Mouse (Mus musculus): ENCODE results near the gene Lifr.

DNA sequence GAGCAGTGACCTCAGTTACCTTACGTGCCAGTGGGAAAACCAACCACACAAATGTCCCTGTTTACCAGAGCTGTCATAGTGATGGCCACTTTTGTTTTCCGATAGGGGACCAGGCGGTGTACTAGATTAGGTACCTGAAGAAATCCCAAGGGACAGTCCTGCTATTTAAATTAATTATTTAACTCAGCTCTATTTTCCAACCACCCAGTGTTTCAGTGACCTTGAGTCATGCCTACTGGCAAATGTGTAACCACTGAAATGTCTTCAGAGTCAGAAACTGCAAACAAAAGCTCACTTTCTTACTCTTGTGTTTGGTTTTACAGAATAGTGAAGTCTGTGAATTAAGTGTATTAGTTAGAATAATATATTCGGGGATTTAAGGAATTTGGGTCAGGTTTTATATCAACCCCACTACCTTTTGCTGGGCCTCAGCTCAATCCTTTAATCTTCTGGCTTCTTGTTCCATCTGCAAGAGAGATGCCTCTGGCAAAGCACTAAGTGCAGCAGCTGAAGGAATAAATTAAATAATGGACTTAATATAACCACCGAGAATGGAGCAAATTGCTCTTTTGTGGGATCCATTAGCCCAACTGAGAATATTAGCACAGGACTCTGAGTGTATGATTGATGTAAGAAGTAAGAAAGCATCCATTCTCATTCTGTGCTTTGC is 33.5 kb downstream of the Lifr start:
- TF ChIP-seq FLI1 (IDR thresholded peaks at IDR 0.05; ENCODE audit: low read length) (no peak), GATA1 (IDR thresholded peaks at IDR 0.05; ENCODE audit: borderline replicate concordance, low read length) (no peak)

Data from megakaryocyte, embryonic 14.5 days (primary cell).